Mouse (Mus musculus) frontal cortex, adult (tissue): ENCODE results near the gene Olfr117.
"Not testable (repeated sequence)": the region's sequence is repeated elsewhere in the genome, so short reads cannot be mapped to it uniquely, and the experiment has no call there.

Source experiments
- ATAC-seq: cut with Nextera tagmentation; 2 replicates; pipeline ENCODE4 v1.9.2; 2017; ENCODE audit warnings: mild to moderate bottlenecking, moderate library complexity, mixed read lengths; ENCODE audit not compliant: low TSS enrichment

Olfr117 gene

DNA sequence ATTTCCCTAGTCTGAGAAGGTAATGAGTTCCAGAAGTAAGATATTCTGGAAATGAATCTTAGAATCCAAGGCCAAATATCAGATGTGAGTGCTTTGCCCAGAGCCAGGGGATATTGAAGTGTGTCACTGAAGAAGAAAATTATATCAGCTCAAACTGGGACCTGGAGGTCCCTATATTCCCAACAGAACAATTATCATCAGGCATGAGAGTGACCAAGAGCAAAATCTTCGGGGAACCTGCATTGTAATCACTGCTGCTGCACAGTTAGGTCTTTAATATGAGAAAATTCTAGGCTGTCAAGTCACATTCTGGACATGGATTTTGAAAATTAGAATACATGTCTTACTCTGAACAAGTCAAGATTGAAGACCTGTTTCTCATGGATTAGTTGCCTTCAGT, at the start of gene Olfr117:
Gene Olfr117, minus strand, starts transcription at position 101 of the 400 bp plus-strand sequence.
- no peak for ATAC-seq

GRCm38 (mm10) chr17:37696264-37696663, 32.7 kb upstream of the Olfr117 start, which contains the start of gene Olfr119:
Gene Olfr119, plus strand, starts transcription at chr17:37696564.
- not testable (repeated sequence) for ATAC-seq

GRCm38 (mm10) chr17:37666688-37667087, 3.1 kb upstream of the Olfr117 start, which contains the start of gene Olfr118:
Gene Olfr118, plus strand, starts transcription at chr17:37666988.
- no peak for ATAC-seq

GRCm38 (mm10) chr17:37627009-37627408, 36.6 kb downstream of the Olfr117 start, which contains the start of the genes Olfr115 and Olfr116:
Gene Olfr115, minus strand, starts transcription at chr17:37627109.
Gene Olfr116, minus strand, starts transcription at chr17:37627199.
- no peak for ATAC-seq
